Mouse (Mus musculus) mesoderm, embryonic 11.5 days (tissue): Measurements from ENCODE around the gene Rbks.

Source experiments
- DNase-seq: peaks from one replicate; pipeline ENCODE4 v3.0.0-alpha.2; 2012; ENCODE audit warnings: low read depth, low spot score

Gene Rbks

DNA sequence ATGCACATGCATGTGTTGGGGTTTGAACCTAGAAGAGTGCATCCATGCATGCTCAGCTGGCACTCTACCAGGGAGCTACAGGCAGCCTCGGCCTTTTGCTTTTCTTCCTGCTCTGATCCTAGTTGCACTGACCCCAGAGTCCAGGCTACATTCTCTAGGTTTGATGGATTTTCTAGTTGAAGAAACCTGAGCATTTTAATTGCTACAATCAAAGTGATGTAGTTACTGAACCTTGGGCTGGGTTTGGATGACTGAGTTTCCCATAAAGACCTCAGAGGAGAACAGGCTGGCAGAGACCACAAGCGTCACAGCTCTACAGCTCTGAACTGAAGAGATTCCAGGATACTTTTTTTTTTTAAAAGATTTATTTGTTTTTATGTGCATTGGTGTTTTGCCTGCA, 114.2 kb downstream of the Rbks start:
- no peak for DNase-seq

DNA sequence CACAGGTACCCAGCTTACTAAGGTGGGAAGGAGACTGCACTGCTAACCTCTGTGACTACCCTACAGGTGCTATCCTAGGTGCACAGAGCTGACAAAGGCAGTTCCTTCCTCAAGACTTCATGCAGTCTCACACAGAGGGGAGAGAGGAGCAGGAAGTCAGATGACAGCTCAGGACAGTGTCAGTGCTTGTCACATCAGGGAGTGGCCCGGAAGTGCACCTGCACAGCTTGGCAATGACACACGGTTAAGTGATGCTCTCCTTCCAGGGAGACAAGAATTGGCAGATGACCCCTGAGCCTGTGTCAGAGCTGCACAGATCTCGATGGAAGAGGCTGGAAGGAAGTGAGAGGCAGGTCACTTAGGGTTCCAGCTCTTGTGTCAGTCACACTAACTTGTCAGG, 115.5 kb downstream of the Rbks start:
- DNase-seq, result no peak

- no peak for DNase-seq
Observed at GRCm38 (mm10) chr5:31581263-31581662, 116.2 kb downstream of the Rbks start.

- no peak for DNase-seq
Observed at GRCm38 (mm10) chr5:31576539-31576975, 120.9 kb downstream of the Rbks start.
